Mouse (Mus musculus) CH12.LX (cell line): ENCODE data around the gene Kcnh2. TPM values are rescaled to one million over a fixed set of nuclear protein-coding genes. Genes with fewer than 3 reads are reported as not detected.
A peak's percentile ranks its signal among the peaks of the same experiment; 100 is the strongest.

ENCODE experiments used
- DNase-seq: peaks from one replicate; pipeline ENCODE4 v3.0.0-alpha.2; 2013; ENCODE audit errors: extremely low read depth
- H3K27ac ChIP-seq: 2 replicates; pipeline ENCODE4 v1.5.1; 2012; ENCODE audit warnings: low read depth, mild to moderate bottlenecking, control low read depth, moderate library complexity; ENCODE audit not compliant: insufficient read depth
- H3K27me3 ChIP-seq: replicated peaks from 2 replicates; pipeline ENCODE3; 2012; ENCODE audit warnings: inconsistent platforms
- H3K36me3 ChIP-seq, 2 experiments: replicated peaks in 1 of 2; 2 replicates each; pipeline versions ENCODE3 to v1.6.1; 2012; ENCODE audit warnings: inconsistent platforms in 1 of 2, low read length in 1 of 2, mild to moderate bottlenecking in 1 of 2, mixed read lengths in 1 of 2, moderate library complexity in 1 of 2; ENCODE audit not compliant: control insufficient read depth in 1 of 2, insufficient read depth in 1 of 2
- H3K4me1 ChIP-seq, 2 experiments: 2 replicates each; pipeline ENCODE4 v1.6.1; 2012; ENCODE audit warnings: inconsistent platforms in 1 of 2, moderate library complexity in 1 of 2; ENCODE audit not compliant: insufficient read depth in 2 of 2, control insufficient read depth in 1 of 2
- H3K4me2 ChIP-seq: 2 replicates; pipeline ENCODE4 v1.6.1; 2012; ENCODE audit warnings: low read depth, mild to moderate bottlenecking, control low read depth; ENCODE audit not compliant: poor library complexity, insufficient read depth, severe bottlenecking
- H3K4me3 ChIP-seq, 3 experiments: fragments of 150-350 bp in 1 of 3; sonication (generic) in 1 of 3; replicated peaks in 1 of 3; 2 replicates each; pipeline versions ENCODE3 to v1.5.1; 2011 to 2012; ENCODE audit warnings: low read depth in 2 of 3, low read length in 2 of 3, mild to moderate bottlenecking in 2 of 3, moderate library complexity in 2 of 3, control low read depth in 1 of 3, improper control_type of control experiment in 1 of 3, inconsistent platforms in 1 of 3, mixed read lengths in 1 of 3; ENCODE audit not compliant: poor library complexity in 1 of 3
- H3K79me2 ChIP-seq: replicated peaks from 2 replicates; pipeline ENCODE4 v1.6.1; 2012; ENCODE audit warnings: mild to moderate bottlenecking, moderate library complexity; ENCODE audit not compliant: control insufficient read depth, poor library complexity, insufficient read depth, severe bottlenecking; ENCODE audit errors: extremely low read depth
- H3K9ac ChIP-seq: 2 replicates; pipeline ENCODE4 v1.6.1; 2012; ENCODE audit warnings: low read depth, mild to moderate bottlenecking, control low read depth, moderate library complexity; ENCODE audit not compliant: insufficient read depth
- H3K9me3 ChIP-seq: replicated peaks from 2 replicates; pipeline ENCODE3; 2012; ENCODE audit warnings: low read length, inconsistent platforms, mixed read lengths
- BHLHE40 ChIP-seq: IDR thresholded peaks from 2 replicates; pipeline ENCODE4 v1.6.1; 2011; ENCODE audit warnings: mild to moderate bottlenecking, low read depth, low read length, improper control_type of control experiment
- CHD1 ChIP-seq: IDR thresholded peaks from 2 replicates; pipeline ENCODE4 v1.6.1; 2012; ENCODE audit warnings: low read depth, low read length, improper control_type of control experiment, inconsistent platforms
- CTCF ChIP-seq, 2 experiments: IDR thresholded peaks in 1 of 2; conservative IDR thresholded peaks in 1 of 2; 2 replicates each; pipeline ENCODE4 v1.5.1; 2011 to 2012; ENCODE audit warnings: low read depth in 2 of 2, low read length in 2 of 2, improper control_type of control experiment in 1 of 2, inconsistent platforms in 1 of 2, mild to moderate bottlenecking in 1 of 2, moderate library complexity in 1 of 2
- E2F4 ChIP-seq: IDR thresholded peaks from 2 replicates; pipeline ENCODE4 v1.6.1; 2011; ENCODE audit warnings: low read depth, low read length, improper control_type of control experiment; ENCODE audit not compliant: insufficient replicate concordance
- ELF1 ChIP-seq: IDR thresholded peaks from 2 replicates; pipeline ENCODE4 v1.6.1; 2014; ENCODE audit warnings: low read depth, mild to moderate bottlenecking, inconsistent platforms, low read length, improper control_type of control experiment
- EP300 ChIP-seq: IDR thresholded peaks from 2 replicates; pipeline ENCODE4 v1.6.1; 2011; ENCODE audit warnings: low read length, improper control_type of control experiment
- ETS1 ChIP-seq: conservative IDR thresholded peaks from 2 replicates; pipeline ENCODE4 v1.6.1; 2012; ENCODE audit warnings: low read depth, mild to moderate bottlenecking, inconsistent platforms, low read length, improper control_type of control experiment, moderate library complexity
- GABPA ChIP-seq: IDR thresholded peaks from 2 replicates; pipeline ENCODE4 v1.6.1; 2012; ENCODE audit warnings: low read depth, low read length, improper control_type of control experiment, inconsistent platforms; ENCODE audit not compliant: insufficient replicate concordance
- IRF4 ChIP-seq: IDR thresholded peaks from 2 replicates; pipeline ENCODE4 v1.6.1; 2014; ENCODE audit warnings: low read depth, mild to moderate bottlenecking, inconsistent platforms, low read length, improper control_type of control experiment
- JUND ChIP-seq: conservative IDR thresholded peaks from 2 replicates; pipeline ENCODE4 v1.6.1; 2011; ENCODE audit warnings: low read depth, low read length, improper control_type of control experiment
- KAT2A ChIP-seq: IDR thresholded peaks from 2 replicates; pipeline ENCODE4 v1.6.1; 2012; ENCODE audit warnings: low read length, improper control_type of control experiment, inconsistent platforms; ENCODE audit not compliant: insufficient replicate concordance
- MAFK ChIP-seq: IDR thresholded peaks from 2 replicates; pipeline ENCODE4 v1.6.1; 2011; ENCODE audit warnings: low read length, improper control_type of control experiment; ENCODE audit not compliant: insufficient replicate concordance
- MAX ChIP-seq: IDR thresholded peaks from 2 replicates; pipeline ENCODE4 v1.6.1; 2011; ENCODE audit warnings: low read length, improper control_type of control experiment
- MAZ ChIP-seq: IDR thresholded peaks from 2 replicates; pipeline ENCODE4 v1.6.1; 2012; ENCODE audit warnings: low read depth, mild to moderate bottlenecking, inconsistent platforms, low read length, improper control_type of control experiment, moderate library complexity
- MEF2A ChIP-seq: IDR thresholded peaks from 2 replicates; pipeline ENCODE4 v1.6.1; 2014; ENCODE audit warnings: low read depth, mild to moderate bottlenecking, inconsistent platforms, low read length, improper control_type of control experiment, borderline replicate concordance
- NELFE ChIP-seq: IDR thresholded peaks from 2 replicates; pipeline ENCODE4 v1.6.1; 2011; ENCODE audit warnings: low read depth, low read length, improper control_type of control experiment
- NRF1 ChIP-seq: IDR thresholded peaks from 2 replicates; pipeline ENCODE4 v1.6.1; 2014; ENCODE audit warnings: low read depth, mild to moderate bottlenecking, inconsistent platforms, low read length, improper control_type of control experiment, moderate library complexity
- PAX5 ChIP-seq: IDR thresholded peaks from 2 replicates; pipeline ENCODE4 v1.6.1; 2012; ENCODE audit warnings: low read length, inconsistent platforms, mixed read lengths
- POLR2A ChIP-seq: IDR thresholded peaks from 2 replicates; pipeline ENCODE4 v1.6.1; 2011; ENCODE audit warnings: low read depth, mild to moderate bottlenecking, improper control_type of control experiment, low read length
- RAD21 ChIP-seq: IDR thresholded peaks from 2 replicates; pipeline ENCODE4 v1.6.1; 2011; ENCODE audit warnings: low read depth, mild to moderate bottlenecking, low read length, improper control_type of control experiment, moderate library complexity
- SIN3A ChIP-seq: IDR thresholded peaks from 2 replicates; pipeline ENCODE4 v1.6.1; 2012; ENCODE audit warnings: low read length, improper control_type of control experiment, inconsistent platforms
- SMC3 ChIP-seq: IDR thresholded peaks from 2 replicates; pipeline ENCODE4 v1.6.1; 2011; ENCODE audit warnings: low read depth, low read length, improper control_type of control experiment
- TCF12 ChIP-seq: IDR thresholded peaks from 2 replicates; pipeline ENCODE4 v1.6.1; 2014; ENCODE audit warnings: low read depth, mild to moderate bottlenecking, inconsistent platforms, low read length, improper control_type of control experiment
- UBTF ChIP-seq: IDR thresholded peaks from 2 replicates; pipeline ENCODE4 v1.6.1; 2012; ENCODE audit warnings: low read depth, mild to moderate bottlenecking, inconsistent platforms, low read length, improper control_type of control experiment, moderate library complexity
- USF1 ChIP-seq: IDR thresholded peaks from 2 replicates; pipeline ENCODE4 v1.6.1; 2014; ENCODE audit warnings: low read depth, mild to moderate bottlenecking, inconsistent platforms, low read length, improper control_type of control experiment
- USF2 ChIP-seq: conservative IDR thresholded peaks from 2 replicates; pipeline ENCODE4 v1.6.1; 2011; ENCODE audit warnings: low read depth, low read length, improper control_type of control experiment
- ZC3H11A ChIP-seq: IDR thresholded peaks from 2 replicates; pipeline ENCODE4 v1.6.1; 2012; ENCODE audit warnings: low read depth, mild to moderate bottlenecking, inconsistent platforms, low read length, improper control_type of control experiment
- ZKSCAN1 ChIP-seq: IDR thresholded peaks from 2 replicates; pipeline ENCODE4 v1.6.1; 2012; ENCODE audit warnings: low read depth, inconsistent platforms, low read length, improper control_type of control experiment, borderline replicate concordance
- ZMIZ1 ChIP-seq: IDR thresholded peaks from 2 replicates; pipeline ENCODE4 v1.6.1; 2012; ENCODE audit warnings: low read depth, mild to moderate bottlenecking, inconsistent platforms, low read length, improper control_type of control experiment
- ZNF384 ChIP-seq: IDR thresholded peaks from 2 replicates; pipeline ENCODE4 v1.6.1; 2012; ENCODE audit warnings: low read depth, low read length, improper control_type of control experiment, inconsistent platforms
- dilution Hi-C: fragments of 300-500 bp; cut with MboI; formaldehyde crosslinking; loops from 2 replicates; pipeline ENCODE4 v1.14.3; 2020; ENCODE audit warnings: low sequenced_read_pairs; ENCODE audit not compliant: extremely low pct_unique_long_range_greater_than_20kb, extremely low pct_ligation_motif_present
- in situ Hi-C: fragments of 300-500 bp; cut with MboI; formaldehyde crosslinking; loops from 3 replicates; pipeline ENCODE4 v1.14.3; 2019; ENCODE audit warnings: low sequenced_read_pairs, low pct_ligation_motif_present, low pct_unique_long_range_greater_than_20kb, mixed read lengths
- polyA plus RNA-seq: library from polyadenylated mRNA; unstranded; fragments of >175 nt; gene quantifications from 2 replicates; pipeline ENCODE4 v1.2.1, GENCODE M21; 2012; ENCODE audit warnings: low read depth; ENCODE audit not compliant: insufficient read length
- total RNA-seq, 2 experiments: library from RNA; depleted of rRNA; stranded (reverse); fragments of 300-350 nt in 1 of 2; fragments of >200 nt in 1 of 2; gene quantifications; 2 replicates each; pipeline ENCODE4 v1.2.3; 2012 to 2014

Gene Kcnh2
- total and polyA plus RNA-seq, 3 experiments, result 0.30 to 2.8 (median 0.59) TPM

DNA sequence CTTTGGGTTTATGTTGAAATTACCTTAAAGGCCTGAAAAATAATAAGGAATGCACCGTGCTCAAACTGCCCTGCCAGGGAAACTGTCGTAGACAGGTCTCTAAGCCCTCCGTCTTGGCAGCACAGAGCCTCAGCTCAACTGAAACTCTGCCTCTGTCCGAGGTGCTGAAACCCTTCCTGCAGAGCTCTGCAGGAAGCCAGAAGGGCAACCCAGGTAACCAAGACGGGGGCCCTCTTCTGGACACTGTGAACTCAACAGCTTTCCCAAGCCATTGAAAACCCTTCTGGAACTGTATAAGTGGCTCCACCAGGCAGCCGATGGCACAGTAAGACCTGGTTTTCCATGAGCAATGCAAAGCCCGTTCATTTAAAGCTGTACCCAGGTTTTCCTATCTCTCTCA, 6.1 kb upstream of the Kcnh2 start:
- Histone ChIP-seq H3K27me3 (peaks cover 62% of the 10 kb centered on the region), H3K4me3 (no peak overlapping the region), H3K9me3 (peaks cover 5% of the 10 kb centered on the region), H3K36me3 (no peaks in the 10 kb centered on the region), H3K4me2 (no peak overlapping the region), H3K9ac (no peak overlapping the region), H3K79me2 (no peaks in the 10 kb centered on the region), H3K27ac (no peak overlapping the region), H3K4me1 (peaks cover 7 to 20% of the 10 kb centered on the region in 2 experiments)
- peak; percentile 88 for DNase-seq
- in situ Hi-C loops, result no loop called here
- no peak for TF ChIP-seq EP300
- no peak for TF ChIP-seq UBTF
- TF ChIP-seq MEF2A, result no peak
- no peak for TF ChIP-seq USF2
- TF ChIP-seq SIN3A, result peak; percentile 83
- TF ChIP-seq TCF12, result no peak
- TF ChIP-seq PAX5, result no peak
- TF ChIP-seq GABPA, result no peak
- TF ChIP-seq ZNF384, result no peak
- no peak for TF ChIP-seq POLR2A
- TF ChIP-seq BHLHE40, result no peak
- TF ChIP-seq JUND, result no peak
- no peak for TF ChIP-seq KAT2A
- TF ChIP-seq MAFK, result no peak
- TF ChIP-seq ETS1, result no peak
- TF ChIP-seq IRF4, result peak; percentile 64
- no peak for TF ChIP-seq NRF1
- no peak for TF ChIP-seq USF1
- no peak for TF ChIP-seq ZMIZ1
- no peak for TF ChIP-seq NELFE
- TF ChIP-seq CTCF (conservative IDR thresholded peaks at IDR 0.05 in 1 of 2, IDR thresholded peaks at IDR 0.05 in 1 of 2; ENCODE audit: low read depth in 2 of 2, low read length in 2 of 2), result peak in 1 of 2 experiments; percentile 78; a peak in 2 of 4 replicates
- TF ChIP-seq ZKSCAN1, result no peak
- TF ChIP-seq MAZ, result no peak
- peak; percentile 74 for TF ChIP-seq SMC3
- peak; percentile 41 for TF ChIP-seq RAD21
- TF ChIP-seq CHD1, result no peak
- TF ChIP-seq E2F4, result no peak
- 0 out of 2 replicates have a peak, but pooled peaks have one; percentile 25 for TF ChIP-seq ELF1
- TF ChIP-seq MAX, result no peak
- TF ChIP-seq ZC3H11A, result no peak
- dilution Hi-C loops, result no loop called here
